Mouse (Mus musculus) gastrocnemius, postnatal 36 days (tissue): ENCODE results near the gene U2af1l4. TPM values are rescaled to one million over a fixed set of nuclear protein-coding genes. Genes with fewer than 3 reads are reported as not detected.

Experiments
- DNase-seq, 2 experiments: peaks; one replicate each; pipeline ENCODE4 v3.0.0; 2022
- intact Hi-C: fragments of 180-260 bp; cut with DNase I; formaldehyde crosslinking; loops from one replicate; pipeline ENCODE4 v1.15.1; 2025
- total RNA-seq, 2 experiments: library from RNA; stranded (reverse); gene quantifications; 2 replicates each; pipeline ENCODE4 v1.2.3; 2021

U2af1l4 gene
- total RNA-seq, 2 experiments from 2014 or later, result 51.8 to 52.3 TPM

- no peak for DNase-seq
- intact Hi-C loops, result no loop called here
Observed at GRCm38 (mm10) chr7:30551445-30552101, 11.5 kb upstream of the U2af1l4 start.

- intact Hi-C loops, result no loop called here
- DNase-seq, result peak; percentile 93 to 95
Observed at GRCm38 (mm10) chr7:30552102-30553020, 10.7 kb upstream of the U2af1l4 start, which contains the start of the genes Hspb6 and Proser3. TSS of gene Hspb6 (plus strand) at chr7:30552178. TSS of gene Proser3 (minus strand) at chr7:30552299.

- peak; percentile 55 for DNase-seq
- intact Hi-C loops, result no loop called here
Observed at GRCm38 (mm10) chr7:30553021-30553589, 10.0 kb upstream of the U2af1l4 start.

GRCm38 (mm10) chr7:30553810-30554584, 9.1 kb upstream of the U2af1l4 start:
- intact Hi-C loops, result no loop called here

GRCm38 (mm10) chr7:30556894-30557536, 6.1 kb upstream of the U2af1l4 start:
- DNase-seq, result no peak
- intact Hi-C loops, result no loop called here

More at GRCm38 (mm10) chr7:30553810-30554584, 9.1 kb upstream of the U2af1l4 start:
- DNase-seq, result no peak

GRCm38 (mm10) chr7:30557901-30558514, 5.1 kb upstream of the U2af1l4 start:
- no peak for DNase-seq
- intact Hi-C loops, result no loop called here

GRCm38 (mm10) chr7:30558656-30559442, 4.3 kb upstream of the U2af1l4 start:
- DNase-seq, result no peak
- intact Hi-C loops, result no loop called here

- peak; percentile 93 to 95 for DNase-seq
Observed at GRCm38 (mm10) chr7:30559443-30559954, 3.6 kb upstream of the U2af1l4 start, which contains the start of gene Lin37. TSS of gene Lin37 (minus strand) at chr7:30559838.

GRCm38 (mm10) chr7:30560296-30560695, 2.8 kb upstream of the U2af1l4 start:
- intact Hi-C loops, result no loop called here
- no peak for DNase-seq

More at GRCm38 (mm10) chr7:30559443-30559954, 3.6 kb upstream of the U2af1l4 start, which contains the start of gene Lin37:
- intact Hi-C loops, result no loop called here

- DNase-seq, result no peak
- intact Hi-C loops, result no loop called here
Observed at GRCm38 (mm10) chr7:30562526-30563116, 480 bp upstream of the U2af1l4 start.

GRCm38 (mm10) chr7:30563906-30564280, 792 bp downstream of the U2af1l4 start:
- DNase-seq, result no peak
- intact Hi-C loops, result no loop called here

- intact Hi-C loops, result no loop called here
- no peak for DNase-seq
Observed at GRCm38 (mm10) chr7:30564970-30565571, 2.0 kb downstream of the U2af1l4 start, which contains the start of gene Igflr1. TSS of gene Igflr1 (plus strand) at chr7:30565427.

- intact Hi-C loops, result no loop called here
- DNase-seq, result no peak
Observed at GRCm38 (mm10) chr7:30566033-30566432, 2.9 kb downstream of the U2af1l4 start.

- DNase-seq, result no peak
- intact Hi-C loops, result no loop called here
Observed at GRCm38 (mm10) chr7:30567555-30567954, 4.5 kb downstream of the U2af1l4 start.

GRCm38 (mm10) chr7:30572389-30572788, 9.3 kb downstream of the U2af1l4 start:
- intact Hi-C loops, result no loop called here

GRCm38 (mm10) chr7:30572969-30573368, 9.9 kb downstream of the U2af1l4 start:
- peak; percentile 71 to 75 for DNase-seq
- intact Hi-C loops, result no loop called here

More at GRCm38 (mm10) chr7:30572389-30572788, 9.3 kb downstream of the U2af1l4 start:
- no peak for DNase-seq

GRCm38 (mm10) chr7:30579950-30580349, 16.8 kb downstream of the U2af1l4 start:
- intact Hi-C loops, result no loop called here
- DNase-seq, result no peak
